ENCODE assay signal across 8 mouse cellular contexts in genomic region chr11:87592354-87592695, GRCm38 (mm10). TPM values are rescaled to one million over a fixed set of nuclear protein-coding genes. Genes with fewer than 3 reads are reported as not detected.
DNase-seq lines count a peak whose midpoint lies in the region; ATAC-seq and TF ChIP-seq lines count a peak whose summit lies in the region.

No protein-coding gene starts in this region.

- peak overlapping the region; percentile 84 to 92 for H3K27ac ChIP-seq in heart, embryonic 14.5 days (replicated peaks in 1 of 2; ENCODE audit: control insufficient read depth in 1 of 2, insufficient read depth in 1 of 2, low read depth in 2 of 2, low read length in 2 of 2)
- H3K27ac ChIP-seq in MEL (ENCODE audit: control insufficient read depth, low read depth, low read length), result peak overlapping the region; percentile 56
- peak overlapping the region; percentile 74 for H3K27ac ChIP-seq in hindbrain, embryonic 11.5 days (ENCODE audit: low read depth, low read length)

- WGBS in heart, embryonic 14.5 days, result under 1% methylated on average over 12 of the region's 15 CpGs
- WGBS in hindbrain, embryonic 11.5 days, result 0% methylated on average over 14 of the region's 15 CpGs

- H3K9ac ChIP-seq in heart, embryonic 14.5 days (ENCODE audit: low read length), result peak overlapping the region; percentile 84
- peak overlapping the region; percentile 69 for H3K9ac ChIP-seq in MEL (ENCODE audit: control insufficient read depth, low read depth, low read length, poor library complexity, severe bottlenecking)
- H3K9ac ChIP-seq in hindbrain, embryonic 11.5 days (ENCODE audit: low read depth, low read length), result peak overlapping the region; percentile 69

- H3K9me3 ChIP-seq in heart, embryonic 14.5 days (ENCODE audit: control insufficient read depth, low read length), result no peaks in the 10 kb centered on the region
- no peaks in the 10 kb centered on the region for H3K9me3 ChIP-seq in MEL (replicated peaks; ENCODE audit: insufficient read depth, low read length)
- no peaks in the 10 kb centered on the region for H3K9me3 ChIP-seq in hindbrain, embryonic 11.5 days (ENCODE audit: control insufficient read depth, low read length)

- TF ChIP-seq RAD21 in MEL (IDR thresholded peaks at IDR 0.05; ENCODE audit: low read depth, low read length), result no peak

- intact Hi-C loops in heart, postnatal 14 days (cut with DNase I), result loop anchor here (5.0 kb wide), 2 partner anchors 70 to 125 kb away; no protein-coding TSS in a partner anchor

- peak overlapping the region; percentile 76 for H3K4me2 ChIP-seq in heart, embryonic 14.5 days (ENCODE audit: low read length)
- peak overlapping the region; percentile 56 for H3K4me2 ChIP-seq in hindbrain, embryonic 11.5 days (replicated peaks; ENCODE audit: low read depth, low read length)

- H3K4me1 ChIP-seq in heart, embryonic 14.5 days (ENCODE audit: control insufficient read depth in 2 of 2, insufficient read depth in 2 of 2, low read length in 2 of 2), result peaks cover 23 to 43% of the 10 kb centered on the region in 2 experiments
- peaks cover 5 to 17% of the 10 kb centered on the region in 2 experiments; a peak in 3 of 4 replicates for H3K4me1 ChIP-seq in MEL (ENCODE audit: control insufficient read depth in 1 of 2, insufficient read depth in 2 of 2, low read length in 2 of 2)
- H3K4me1 ChIP-seq in hindbrain, embryonic 11.5 days (replicated peaks; ENCODE audit: control insufficient read depth, insufficient read depth, low read length), result peaks cover 8% of the 10 kb centered on the region

- H3K27me3 ChIP-seq in heart, embryonic 14.5 days (ENCODE audit: control insufficient read depth, insufficient read depth, low read length), result no peaks in the 10 kb centered on the region
- H3K27me3 ChIP-seq in MEL (ENCODE audit: control insufficient read depth in 1 of 2, insufficient read depth in 2 of 2, low read length in 2 of 2), result no peaks in the 10 kb centered on the region
- no peaks in the 10 kb centered on the region for H3K27me3 ChIP-seq in hindbrain, embryonic 11.5 days (ENCODE audit: control insufficient read depth, insufficient read depth, low read length)

- peaks cover 26% of the 10 kb centered on the region for H3K79me2 ChIP-seq in MEL (ENCODE audit: control insufficient read depth, insufficient read depth, low read length, poor library complexity)

- H3K4me3 ChIP-seq in heart, embryonic 14.5 days (ENCODE audit: control insufficient read depth in 1 of 2, insufficient read depth in 1 of 2, low read depth in 1 of 2, low read length in 2 of 2), result peak overlapping the region; percentile 76 to 86
- peak overlapping the region; percentile 65 to 83 for H3K4me3 ChIP-seq in MEL (ENCODE audit: control insufficient read depth in 1 of 2, insufficient read depth in 1 of 2, low read depth in 2 of 2, low read length in 2 of 2)
- peak overlapping the region; percentile 71 for H3K4me3 ChIP-seq in hindbrain, embryonic 11.5 days (ENCODE audit: low read depth, low read length)

- peaks cover 18% of the 10 kb centered on the region for H3K36me3 ChIP-seq in heart, embryonic 14.5 days (ENCODE audit: control insufficient read depth, insufficient read depth, low read length)
- peaks cover 0 to 13% of the 10 kb centered on the region in 2 experiments; a peak in 2 of 4 replicates for H3K36me3 ChIP-seq in MEL (ENCODE audit: control insufficient read depth in 1 of 2, insufficient read depth in 2 of 2, low read length in 2 of 2)
- peaks cover 4% of the 10 kb centered on the region; the same call in 1 of the 2 replicates for H3K36me3 ChIP-seq in hindbrain, embryonic 11.5 days (ENCODE audit: control insufficient read depth, insufficient read depth, low read length)

- TF ChIP-seq POLR2A in MEL (IDR thresholded peaks at IDR 0.05; ENCODE audit: control insufficient read depth in 1 of 2, insufficient read depth in 1 of 2, low read depth in 1 of 2, low read length in 2 of 2, poor library complexity in 1 of 2), result peak; percentile 46 to 53; a peak in 1 of 4 replicates

- no peak; a peak in 1 of 4 replicates for TF ChIP-seq EP300 in MEL (IDR thresholded peaks at IDR 0.05; ENCODE audit: low read depth in 1 of 2, low read length in 2 of 2)

- ATAC-seq in heart, embryonic 14.5 days (ENCODE audit: insufficient number of reproducible peaks, insufficient read depth, low FRiP score, low read depth), result no peak
- no peak; the same call in 1 of the 2 replicates for ATAC-seq in hindbrain, embryonic 11.5 days (ENCODE audit: low FRiP score)
- ATAC-seq in megakaryocyte-erythroid progenitor cell, adult 5-6 weeks (replicated peaks; ENCODE audit: low FRiP score, low TSS enrichment, poor library complexity, severe bottlenecking), result peak; percentile 8

- no peak for DNase-seq in heart, postnatal 14 days
- no peak for DNase-seq in MEL (ENCODE audit: low read depth, low spot score)
- peak; percentile 52 for DNase-seq in hindbrain, embryonic 11.5 days (ENCODE audit: low spot score)
- DNase-seq in adrenal gland, postnatal 25 days, result no peak
- no peak for DNase-seq in c-Kit-positive CD71-positive TER-119-positive erythroid progenitor cells, embryonic 14.5 days (ENCODE audit: low spot score)
- DNase-seq in frontal cortex, adult 2 months (ENCODE audit: extremely low spot score in 1 of 2, low spot score in 1 of 2), result no peak

- TF ChIP-seq CTCF in MEL (IDR thresholded peaks at IDR 0.05 in 2 of 3, conservative IDR thresholded peaks at IDR 0.05 in 1 of 3; ENCODE audit: control insufficient read depth in 1 of 3, insufficient read depth in 1 of 3, low read depth in 2 of 3, low read length in 3 of 3, poor library complexity in 1 of 3, severe bottlenecking in 1 of 3), result peak in 1 of 3 experiments; percentile 42; a peak in 3 of 6 replicates

TF ChIP-seq in MEL, 35 proteins besides CTCF, POLR2A, EP300 and RAD21 (continues in another document):
- 0 out of 2 replicates have a peak, but pooled peaks have one; percentile 0 for TF ChIP-seq MAZ (IDR thresholded peaks at IDR 0.05; ENCODE audit: low read depth, low read length)
- 0 out of 2 replicates have a peak, but pooled peaks have one; percentile 24 for TF ChIP-seq NELFE (IDR thresholded peaks at IDR 0.05; ENCODE audit: low read depth, low read length)
- no peak for TF ChIP-seq GATA1 (IDR thresholded peaks at IDR 0.05; ENCODE audit: low read depth, low read length)
- TF ChIP-seq UBTF (IDR thresholded peaks at IDR 0.05; ENCODE audit: borderline replicate concordance, insufficient read depth, low read depth, low read length), result 0 out of 2 replicates have a peak, but pooled peaks have one; percentile 48
- TF ChIP-seq CHD1 (IDR thresholded peaks at IDR 0.05; ENCODE audit: low read depth, low read length), result no peak
- TF ChIP-seq SMC3 (IDR thresholded peaks at IDR 0.05; ENCODE audit: low read depth, low read length), result no peak

RNA-seq across cellular contexts. Expression of gene Mtmr4, which starts 0.4 kb away (rescaled TPM):
- polyA plus RNA-seq in heart, embryonic 14.5 days (2014; fragmentation: Nextera tagmentation; extraction: Ambion mirVana), result 14.3 and 17.7 TPM in 2 replicates
- 10 to 100 TPM; 16.0 to 22.9 TPM for total RNA-seq in heart, postnatal 14 days (2021)
- total RNA-seq in MEL (2012; rRNA removed), result 25.0 and 32.4 TPM in 2 replicates
- polyA plus RNA-seq in MEL (2012; ENCODE audit: insufficient read depth in 1 of 2, insufficient read length in 2 of 2, low read depth in 1 of 2, low replicate concordance in 2 of 2, missing spikeins in 1 of 2), result 10 to 100 TPM in 1 of 2 experiments, not detected in 1; 25.9 TPM
- 63.2 and 77.0 TPM in 2 replicates for polyA plus RNA-seq in hindbrain, embryonic 11.5 days (2014; fragmentation: Nextera tagmentation; extraction: Ambion mirVana)
- total RNA-seq in megakaryocyte-erythroid progenitor cell, adult 5-6 weeks (2014; fragmentation: Nextera tagmentation), result 18.7 and 31.1 TPM in 2 replicates
- 19.9 and 21.8 TPM in 2 replicates for total RNA-seq in megakaryocyte-erythroid progenitor cell, adult 5-6 weeks (2017)
- total RNA-seq in adrenal gland, postnatal 25 days (2021), result 25.3 and 33.2 TPM in 2 replicates
- 41.5 and 47.3 TPM in 2 replicates for polyA plus RNA-seq in frontal cortex, adult 2 months (2012; rRNA removed)

RNA-seq across cellular contexts. Expression of gene Sept4, which starts 23.6 kb away (rescaled TPM):
- polyA plus RNA-seq in heart, embryonic 14.5 days (2014; fragmentation: Nextera tagmentation; extraction: Ambion mirVana), result 23.5 and 25.8 TPM in 2 replicates
- total RNA-seq in heart, postnatal 14 days (2021), result 10 to 100 TPM; 70.3 to 70.8 TPM
- 1.0 and 1.5 TPM in 2 replicates for total RNA-seq in MEL (2012; rRNA removed)
- 1 to 10 TPM in 1 of 2 experiments, not detected in 1; 2.4 TPM for polyA plus RNA-seq in MEL (2012; ENCODE audit: insufficient read depth in 1 of 2, insufficient read length in 2 of 2, low read depth in 1 of 2, low replicate concordance in 2 of 2, missing spikeins in 1 of 2)
- 9.0 and 11.6 TPM in 2 replicates for polyA plus RNA-seq in hindbrain, embryonic 11.5 days (2014; fragmentation: Nextera tagmentation; extraction: Ambion mirVana)
- 24.5 and 34.8 TPM in 2 replicates for total RNA-seq in megakaryocyte-erythroid progenitor cell, adult 5-6 weeks (2014; fragmentation: Nextera tagmentation)
- total RNA-seq in megakaryocyte-erythroid progenitor cell, adult 5-6 weeks (2017), result 15.0 and 21.6 TPM in 2 replicates
- 24.3 and 38.6 TPM in 2 replicates for total RNA-seq in adrenal gland, postnatal 25 days (2021)
- 287 and 294 TPM in 2 replicates for polyA plus RNA-seq in frontal cortex, adult 2 months (2012; rRNA removed)

RNA-seq across cellular contexts. Expression of gene Hsf5, which starts 24.6 kb away (rescaled TPM):
- 0.13 and 0.15 TPM in 2 replicates for polyA plus RNA-seq in heart, embryonic 14.5 days (2014; fragmentation: Nextera tagmentation; extraction: Ambion mirVana)
- total RNA-seq in heart, postnatal 14 days (2021), result under 1 TPM in 1 of 2 experiments, not detected in 1; 0.07 TPM
- not detected in 2 replicates for total RNA-seq in MEL (2012; rRNA removed)
- under 1 TPM in 1 of 2 experiments, not detected in 1; 0.03 TPM for polyA plus RNA-seq in MEL (2012; ENCODE audit: insufficient read depth in 1 of 2, insufficient read length in 2 of 2, low read depth in 1 of 2, low replicate concordance in 2 of 2, missing spikeins in 1 of 2)
- 0.14 and 0.39 TPM in 2 replicates for polyA plus RNA-seq in hindbrain, embryonic 11.5 days (2014; fragmentation: Nextera tagmentation; extraction: Ambion mirVana)
- not detected in 2 replicates for total RNA-seq in megakaryocyte-erythroid progenitor cell, adult 5-6 weeks (2014; fragmentation: Nextera tagmentation)
- 0.19 TPM in 1 of 2 replicates, not detected in the other for total RNA-seq in megakaryocyte-erythroid progenitor cell, adult 5-6 weeks (2017)
- total RNA-seq in adrenal gland, postnatal 25 days (2021), result 0.09 and 0.24 TPM in 2 replicates
- 0.29 and 0.46 TPM in 2 replicates for polyA plus RNA-seq in frontal cortex, adult 2 months (2012; rRNA removed)

RNA-seq across cellular contexts. Expression of gene Gm11492, which starts 25.9 kb away (rescaled TPM):
- polyA plus RNA-seq in heart, embryonic 14.5 days (2014; fragmentation: Nextera tagmentation; extraction: Ambion mirVana), result not detected in 2 replicates
- total RNA-seq in heart, postnatal 14 days (2021), result not detected
- not detected in 2 replicates for total RNA-seq in MEL (2012; rRNA removed)
- polyA plus RNA-seq in MEL (2012; ENCODE audit: insufficient read depth in 1 of 2, insufficient read length in 2 of 2, low read depth in 1 of 2, low replicate concordance in 2 of 2, missing spikeins in 1 of 2), result not detected
- polyA plus RNA-seq in hindbrain, embryonic 11.5 days (2014; fragmentation: Nextera tagmentation; extraction: Ambion mirVana), result not detected in 2 replicates
- total RNA-seq in megakaryocyte-erythroid progenitor cell, adult 5-6 weeks (2014; fragmentation: Nextera tagmentation), result not detected in 2 replicates
- not detected in 2 replicates for total RNA-seq in megakaryocyte-erythroid progenitor cell, adult 5-6 weeks (2017)
- not detected in 2 replicates for total RNA-seq in adrenal gland, postnatal 25 days (2021)
- 0.04 TPM in 1 of 2 replicates, not detected in the other for polyA plus RNA-seq in frontal cortex, adult 2 months (2012; rRNA removed)
